Mouse (Mus musculus) kidney, embryonic 14.5 days (tissue): ENCODE data around the gene Ier3. TPM values are rescaled to one million over a fixed set of nuclear protein-coding genes. Genes with fewer than 3 reads are reported as not detected.
"Not testable (repeated sequence)": the region's sequence is repeated elsewhere in the genome, so short reads cannot be mapped to it uniquely, and the experiment has no call there.

Experiments used
- ATAC-seq: fragments of 200-750 bp; cut with Nextera tagmentation; 2 replicates; pipeline ENCODE4 v1.8.0; 2017; ENCODE audit warnings: moderate number of reproducible peaks, mild to moderate bottlenecking, moderate TSS enrichment, moderate library complexity; ENCODE audit not compliant: low FRiP score, low TSS enrichment
- H3K27ac ChIP-seq: fragments of 300-500 bp; sonication (generic); 2 replicates; pipeline ENCODE4 v1.5.1; 2014; ENCODE audit warnings: low read depth, mild to moderate bottlenecking, low read length, moderate library complexity, mixed read lengths
- H3K27me3 ChIP-seq: fragments of 300-500 bp; sonication (generic); 2 replicates; pipeline ENCODE4 v1.6.1; 2014; ENCODE audit warnings: mild to moderate bottlenecking, low read length; ENCODE audit not compliant: control insufficient read depth, insufficient read depth
- H3K36me3 ChIP-seq: fragments of 300-500 bp; sonication (generic); 2 replicates; pipeline ENCODE4 v1.6.1; 2014; ENCODE audit warnings: low read length, mixed read lengths; ENCODE audit not compliant: control insufficient read depth, insufficient read depth
- H3K4me1 ChIP-seq: fragments of 300-500 bp; sonication (generic); 2 replicates; pipeline ENCODE4 v1.6.1; 2014; ENCODE audit warnings: low read length, mixed read lengths; ENCODE audit not compliant: control insufficient read depth, insufficient read depth
- H3K4me2 ChIP-seq: fragments of 300-500 bp; sonication (generic); replicated peaks from 2 replicates; pipeline ENCODE4 v1.6.1; 2014; ENCODE audit warnings: low read depth, mild to moderate bottlenecking, low read length
- H3K4me3 ChIP-seq: fragments of 300-500 bp; sonication (generic); 2 replicates; pipeline ENCODE4 v1.5.1; 2014; ENCODE audit warnings: mild to moderate bottlenecking, low read length
- H3K9ac ChIP-seq: fragments of 300-500 bp; sonication (generic); 2 replicates; pipeline ENCODE4 v1.6.1; 2014; ENCODE audit warnings: low read depth, mild to moderate bottlenecking, low read length, moderate library complexity
- H3K9me3 ChIP-seq: fragments of 300-500 bp; sonication (generic); 2 replicates; pipeline ENCODE4 v1.6.1; 2016; ENCODE audit warnings: low read length; ENCODE audit not compliant: control insufficient read depth
- WGBS: fragments of 180-500 bp; shearing (Covaris S2); extraction: QIAGEN DNeasy Blood & Tissue Kit; methylation state at CpG from one replicate; pipeline ENCODE4 v1.1.7; 2014; 5-methylcytosine and 5-hydroxymethylcytosine counted together
- polyA plus RNA-seq: library from polyadenylated mRNA; unstranded; fragments of >200 nt; fragmentation: Nextera tagmentation; extraction: Ambion mirVana; gene quantifications from 2 replicates; pipeline ENCODE4 v1.2.1, GENCODE M21; 2014

Gene Ier3
- polyA plus RNA-seq, 1 experiment from 2014 or later, result 6.8 TPM

DNA sequence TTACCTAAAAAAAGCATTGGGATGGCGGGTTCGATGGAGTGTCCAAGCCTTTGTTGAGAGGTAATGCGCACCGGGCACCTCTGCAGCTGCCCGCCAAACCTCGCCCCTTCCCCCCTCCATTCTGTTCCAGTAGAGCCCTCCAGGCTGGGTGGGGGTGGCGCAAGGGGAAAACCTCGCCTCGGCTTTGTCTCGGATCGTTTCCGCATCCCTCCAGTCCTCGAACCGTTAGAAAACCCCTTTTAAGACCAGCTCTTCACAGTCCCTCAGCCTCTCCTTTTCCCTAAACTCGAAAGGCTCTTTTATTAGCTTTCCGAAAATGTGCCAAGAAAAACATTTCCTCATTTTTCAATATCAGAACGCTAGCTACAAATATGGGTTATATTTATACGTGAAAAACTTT lies 16.0 kb downstream of the Ier3 start:
- H3K27ac ChIP-seq, result peak overlapping the region; percentile 97
- H3K27me3 ChIP-seq, result no peaks in the 10 kb centered on the region
- no peaks in the 10 kb centered on the region for H3K9me3 ChIP-seq
- peak overlapping the region; percentile 78 for H3K4me2 ChIP-seq
- peak overlapping the region; percentile 87 for H3K9ac ChIP-seq
- ATAC-seq, result 0 out of 2 replicates have a peak, but pooled peaks have one; percentile 1
- peaks cover 45% of the 10 kb centered on the region for H3K36me3 ChIP-seq
- peaks cover 28% of the 10 kb centered on the region for H3K4me1 ChIP-seq
- peak overlapping the region; percentile 91 for H3K4me3 ChIP-seq
- WGBS, result under 1% methylated on average over 18 of the region's 18 CpGs

DNA sequence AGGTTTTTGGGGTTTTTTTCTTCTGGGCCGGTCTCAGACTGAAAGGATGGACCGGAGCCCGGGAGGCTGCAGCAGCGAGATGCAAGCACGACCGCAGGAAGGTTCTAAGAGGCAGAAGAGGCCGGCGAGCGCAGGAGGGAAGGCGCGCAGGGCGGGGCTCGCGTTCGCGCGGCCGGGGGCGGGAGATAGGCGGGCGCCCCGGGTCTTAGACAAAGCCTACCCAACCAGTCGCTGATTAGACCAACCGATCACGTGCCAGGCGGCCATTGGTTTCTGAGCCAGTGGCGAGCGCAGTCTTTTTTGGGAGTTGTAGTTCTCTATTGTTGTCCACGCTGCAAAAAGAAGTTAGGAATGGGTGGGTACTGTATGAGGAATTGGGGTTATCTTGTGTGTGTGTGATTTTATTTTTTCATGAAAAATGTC lies 16.6 kb downstream of the Ier3 start, which contains the start of gene Tubb5:
Tubb5 (minus strand) TSS at position 185 of the 423 bp plus-strand sequence.
- WGBS, result under 1% methylated on average over 29 of the region's 29 CpGs
- ATAC-seq, result peak; percentile 75
- H3K27me3 ChIP-seq, result no peaks in the 10 kb centered on the region

DNA sequence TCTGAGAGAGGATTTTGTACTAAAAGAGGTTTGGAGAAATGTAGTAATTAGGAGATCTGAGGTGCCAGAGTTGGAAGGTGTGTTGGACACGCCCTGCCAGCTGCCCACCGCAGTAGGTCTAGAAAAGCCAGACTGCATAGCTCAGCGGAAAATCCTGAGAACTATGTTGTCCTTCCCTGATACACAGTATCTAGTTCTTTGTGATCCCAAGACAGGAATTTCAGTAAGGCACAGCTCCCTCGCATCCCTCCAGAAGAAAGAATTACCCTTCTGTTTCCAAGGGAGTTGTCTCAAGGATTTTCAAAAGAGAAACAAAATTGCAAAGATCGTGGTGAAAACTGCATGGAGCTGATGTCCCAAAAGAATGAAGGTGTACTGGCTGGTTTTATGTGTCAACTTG lies 17.1 kb downstream of the Ier3 start:
- peak overlapping the region; percentile 86 for H3K27ac ChIP-seq
- H3K36me3 ChIP-seq, result peaks cover 34% of the 10 kb centered on the region
- H3K9me3 ChIP-seq, result no peaks in the 10 kb centered on the region
- peaks cover 35% of the 10 kb centered on the region for H3K4me1 ChIP-seq
- H3K9ac ChIP-seq, result peak overlapping the region; percentile 61
- peak overlapping the region; percentile 91 for H3K4me3 ChIP-seq
- under 1% methylated on average over 5 of the region's 5 CpGs for WGBS
- peak overlapping the region; percentile 52 for H3K4me2 ChIP-seq
- no peaks in the 10 kb centered on the region for H3K27me3 ChIP-seq
- no peak for ATAC-seq

More for the DNA sequence above, 16.6 kb downstream of the Ier3 start, which contains the start of gene Tubb5:
- Histone ChIP-seq H3K4me1 (peaks cover 34% of the 10 kb centered on the region), H3K36me3 (peaks cover 39% of the 10 kb centered on the region), H3K4me2 (peak within 1 kb of the TSS; percentile 78), H3K4me3 (peak within 1 kb of the TSS; percentile 91), H3K27ac (peak within 1 kb of the TSS; percentile 97), H3K9me3 (no peaks in the 10 kb centered on the region), H3K9ac (peak within 1 kb of the TSS; percentile 87)

DNA sequence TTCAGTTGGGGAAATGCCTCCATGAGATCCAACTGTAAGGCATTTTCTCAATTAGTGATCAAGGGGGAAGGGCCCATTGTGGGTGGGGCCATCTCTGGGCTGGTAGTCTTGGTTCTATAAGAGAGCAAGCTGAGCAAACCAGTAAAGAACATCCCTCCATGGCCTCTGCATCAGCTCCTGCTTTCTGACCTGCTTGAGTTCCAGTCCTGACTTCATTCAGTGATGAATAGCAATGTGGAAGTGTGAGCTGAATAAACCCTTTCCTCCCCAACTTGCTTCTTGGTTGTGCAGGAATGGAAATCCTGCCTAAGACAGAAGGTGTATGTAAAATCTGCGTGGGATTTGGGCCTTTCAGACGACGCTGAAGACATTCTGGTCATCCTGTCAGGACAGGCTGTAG lies 17.5 kb downstream of the Ier3 start:
- Histone ChIP-seq H3K36me3 (peaks cover 30% of the 10 kb centered on the region), H3K27ac (peak overlapping the region; percentile 86), H3K9ac (peak overlapping the region; percentile 61; the same call in 1 of the 2 replicates), H3K4me1 (peaks cover 34% of the 10 kb centered on the region), H3K4me2 (peak overlapping the region; percentile 52), H3K4me3 (peak overlapping the region; percentile 91)
- 39% methylated on average over 3 of the region's 3 CpGs for WGBS
- H3K27me3 ChIP-seq, H3K9me3 ChIP-seq, ATAC-seq: not testable (repeated sequence)

DNA sequence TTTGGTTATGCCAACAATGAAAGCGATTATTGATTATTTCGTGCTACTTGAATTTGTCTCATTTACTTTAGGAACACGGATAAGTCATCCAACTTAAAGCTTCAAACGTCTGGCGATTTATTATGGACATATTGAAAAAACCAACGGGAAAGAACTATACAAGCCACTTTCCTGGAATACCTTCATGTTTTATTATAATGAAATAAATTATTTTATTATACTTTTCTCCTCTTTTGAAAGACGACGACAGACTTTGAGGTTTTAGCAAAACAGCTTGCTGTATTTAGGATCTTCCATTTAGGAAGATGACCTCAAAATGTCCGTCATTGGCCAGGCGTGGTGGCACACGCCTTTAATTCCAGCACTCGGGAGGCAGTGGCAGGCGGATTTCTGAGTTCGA lies 19.1 kb downstream of the Ier3 start:
- H3K27ac ChIP-seq, result peak overlapping the region; percentile 10; the same call in 1 of the 2 replicates
- H3K9ac ChIP-seq, result peak overlapping the region; percentile 40; the same call in 1 of the 2 replicates
- H3K4me1 ChIP-seq, result peaks cover 21% of the 10 kb centered on the region
- peaks cover 24% of the 10 kb centered on the region for H3K36me3 ChIP-seq
- no peaks in the 10 kb centered on the region for H3K9me3 ChIP-seq
- H3K4me2 ChIP-seq, result peak overlapping the region; percentile 37
- 56% methylated on average over 14 of the region's 14 CpGs for WGBS
- H3K27me3 ChIP-seq, result no peaks in the 10 kb centered on the region
- ATAC-seq, result no peak
- peak overlapping the region; percentile 58 for H3K4me3 ChIP-seq

DNA sequence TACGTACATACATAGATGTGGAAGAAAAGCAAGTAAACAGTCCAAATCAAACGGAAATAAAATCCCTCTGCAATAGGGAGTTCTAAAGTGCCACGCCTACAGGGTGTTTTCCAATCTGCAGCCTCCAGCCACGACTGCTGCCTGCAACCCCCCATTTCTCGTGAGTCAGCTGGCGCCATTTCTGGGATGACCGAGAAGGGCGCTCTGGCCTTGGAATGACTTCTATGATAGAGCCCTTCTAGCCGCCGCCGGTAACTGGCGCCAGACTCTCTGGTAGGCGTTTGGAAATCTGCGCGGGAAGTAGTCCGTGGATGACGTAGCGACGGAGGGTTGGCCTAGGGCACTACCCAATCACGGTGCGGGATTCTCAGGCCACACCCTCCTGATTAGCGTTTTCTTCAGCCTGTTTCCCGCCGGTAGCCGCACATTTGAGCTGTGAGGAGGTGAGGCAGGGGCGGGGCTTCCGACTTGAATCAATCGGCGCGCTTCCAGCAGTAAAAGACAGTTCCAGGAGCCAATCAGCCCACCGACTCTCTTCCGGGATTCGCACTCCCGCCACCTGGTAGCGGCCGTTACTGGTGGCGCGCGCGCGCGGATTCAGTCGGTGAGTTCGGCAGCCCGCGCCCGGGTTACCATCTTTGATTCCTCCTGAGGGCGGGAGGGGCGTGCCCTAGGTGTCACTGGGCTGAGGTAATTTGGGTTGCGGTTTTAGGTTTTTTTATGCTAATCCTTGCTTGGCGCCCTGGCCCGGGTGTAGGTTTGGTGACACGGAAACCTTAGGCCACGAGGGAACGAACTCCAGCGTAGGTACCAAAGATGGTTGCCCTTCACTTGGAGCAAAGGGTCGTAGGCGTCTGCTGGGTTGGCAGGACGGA lies 19.8 kb downstream of the Ier3 start, which contains the start of gene Mdc1:
Mdc1 (plus strand) TSS at position 440 of the 875 bp plus-strand sequence.
- peak; percentile 91 for ATAC-seq
- no peaks in the 10 kb centered on the region for H3K9me3 ChIP-seq
- H3K4me3 ChIP-seq, result peak within 1 kb of the TSS; percentile 58
- peaks cover 16% of the 10 kb centered on the region; the same call in 1 of the 2 replicates for H3K4me1 ChIP-seq
- H3K27me3 ChIP-seq, result no peaks in the 10 kb centered on the region
- H3K4me2 ChIP-seq, result peak within 1 kb of the TSS; percentile 74
- WGBS, result under 1% methylated on average over 59 of the region's 59 CpGs
- H3K27ac ChIP-seq, result peak within 1 kb of the TSS; percentile 65
- H3K9ac ChIP-seq, result peak within 1 kb of the TSS; percentile 67
- peaks cover 24% of the 10 kb centered on the region for H3K36me3 ChIP-seq

DNA sequence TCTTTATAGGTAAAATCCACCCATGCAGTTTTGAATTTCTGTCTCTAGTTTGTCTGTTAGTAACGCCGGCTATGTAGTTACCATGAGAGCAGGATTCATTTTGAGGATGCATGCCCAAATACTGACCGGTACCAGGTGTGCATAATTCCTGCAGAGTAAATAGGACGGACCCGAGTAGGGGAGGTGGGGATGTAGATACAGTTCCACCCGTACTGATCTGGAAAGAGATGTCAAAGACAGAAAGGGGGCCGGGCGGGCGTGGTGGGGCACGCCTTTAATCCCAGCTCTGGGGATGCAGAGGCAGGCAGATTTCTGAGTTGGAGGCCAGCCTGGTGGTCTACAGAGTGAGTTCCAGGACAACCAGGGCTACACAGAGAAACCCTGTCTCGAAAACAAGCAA lies 20.5 kb downstream of the Ier3 start:
- Histone ChIP-seq H3K9ac (peak overlapping the region; percentile 67), H3K9me3 (no peaks in the 10 kb centered on the region)

DNA sequence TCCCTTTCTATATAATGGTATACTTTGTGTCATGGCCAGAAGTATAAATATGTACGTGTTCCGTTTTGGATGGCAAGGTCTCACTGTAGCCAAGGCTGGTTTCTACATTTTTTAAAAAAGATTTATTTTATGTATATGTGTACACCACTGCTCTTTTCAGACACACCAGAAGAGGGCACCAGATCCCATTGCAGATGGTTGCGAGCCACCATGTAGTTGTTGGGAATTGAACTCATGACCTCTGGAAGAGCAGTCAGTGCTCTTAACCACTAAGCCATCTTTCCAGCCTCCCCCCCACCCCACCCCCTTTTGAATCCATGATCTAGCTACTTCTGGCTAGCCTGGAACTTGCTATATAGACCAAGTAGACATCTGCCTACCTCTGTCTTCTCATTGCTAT lies 22.0 kb downstream of the Ier3 start:
- Histone ChIP-seq H3K36me3 (peaks cover 39% of the 10 kb centered on the region), H3K4me3 (no peak overlapping the region), H3K27ac (no peak overlapping the region), H3K27me3 (no peaks in the 10 kb centered on the region), H3K9ac (no peak overlapping the region), H3K9me3 (no peaks in the 10 kb centered on the region), H3K4me1 (peaks cover 16% of the 10 kb centered on the region; the same call in 1 of the 2 replicates), H3K4me2 (no peak overlapping the region)
- WGBS, result 92% methylated on average over 3 of the region's 3 CpGs
- ATAC-seq, result no peak

More for the DNA sequence above, 20.5 kb downstream of the Ier3 start:
- 16% methylated on average over 11 of the region's 11 CpGs for WGBS
- peak overlapping the region; percentile 65 for H3K27ac ChIP-seq
- H3K27me3 ChIP-seq, result no peaks in the 10 kb centered on the region
- peak overlapping the region; percentile 74 for H3K4me2 ChIP-seq
- peak overlapping the region; percentile 58 for H3K4me3 ChIP-seq
- H3K36me3 ChIP-seq, result peaks cover 24% of the 10 kb centered on the region
- peaks cover 16% of the 10 kb centered on the region; the same call in 1 of the 2 replicates for H3K4me1 ChIP-seq
- no peak for ATAC-seq

DNA sequence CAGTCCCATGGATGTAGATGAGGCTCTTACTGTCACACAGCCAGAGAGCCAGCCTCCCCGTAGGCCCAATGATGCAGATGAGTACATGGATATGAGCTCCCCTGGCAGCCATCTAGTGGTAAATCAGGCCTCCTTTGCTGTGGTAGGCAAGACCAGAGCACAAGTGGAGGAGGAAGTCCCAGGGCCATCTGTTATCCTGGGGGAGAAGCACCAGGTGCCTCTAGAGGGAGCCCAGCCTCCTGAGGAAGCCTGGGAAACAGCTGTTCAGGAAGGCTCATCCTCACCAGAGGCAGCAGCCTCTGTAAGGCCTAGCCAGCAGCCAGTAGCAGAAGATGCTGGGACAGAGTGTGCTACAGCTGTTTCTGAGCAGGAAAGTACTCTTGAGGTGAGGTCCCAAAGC lies 26.6 kb downstream of the Ier3 start:
- Histone ChIP-seq H3K4me2 (no peak overlapping the region), H3K4me1 (0 out of 2 replicates have a peak, but pooled peaks cover 1% of the 10 kb centered on the region), H3K27me3 (no peaks in the 10 kb centered on the region), H3K9me3 (no peaks in the 10 kb centered on the region), H3K27ac (no peak overlapping the region), H3K4me3 (no peak overlapping the region), H3K9ac (no peak overlapping the region), H3K36me3 (peaks cover 80% of the 10 kb centered on the region)
- ATAC-seq, result 0 out of 2 replicates have a peak, but pooled peaks have one; percentile 53
- 58% methylated on average over 1 of the region's 1 CpGs for WGBS
